Mouse (Mus musculus) ES-CJ7 (cell line): ENCODE data around the gene Olfr357.

Experiments
- DNase-seq: peaks from one replicate; pipeline ENCODE4 v3.0.0; 2011; ENCODE audit warnings: low read depth, low spot score

The Olfr357 gene

GRCm38 (mm10) chr2:36993527-36993926, at the start of gene Olfr357:
Gene Olfr357, plus strand, starts transcription at chr2:36993827.
- DNase-seq, result no peak

- DNase-seq, result no peak
Measured at GRCm38 (mm10) chr2:36997030-36997429, 3.4 kb downstream of the Olfr357 start.

GRCm38 (mm10) chr2:37009235-37009634, 15.6 kb downstream of the Olfr357 start, which contains the start of gene Olfr358:
Gene Olfr358, minus strand, starts transcription at chr2:37009335.
- no peak for DNase-seq
